Mouse (Mus musculus) layer of hippocampus, adult 6 months (tissue): ENCODE measurements around the gene Usp9y. TPM values are rescaled to one million over a fixed set of nuclear protein-coding genes. Genes with fewer than 3 reads are reported as not detected.

ENCODE experiments used
- long read RNA-seq, 2 experiments: library from polyadenylated mRNA; unstranded; transcript quantifications; one replicate each; pipeline ENCODE4 v2.0.0; 2019 to 2020
- polyA plus RNA-seq: library from polyadenylated mRNA; unstranded; fragments of <200 nt; fragmentation: Nextera tagmentation; gene quantifications from 2 replicates; pipeline ENCODE4 v1.2.3, GENCODE M21; 2021

Usp9y gene
- not detected in 2 replicates for polyA plus RNA-seq
- long read RNA-seq, experiment 1 = 0 reads
- long read RNA-seq, experiment 2 = 0 reads

DNA sequence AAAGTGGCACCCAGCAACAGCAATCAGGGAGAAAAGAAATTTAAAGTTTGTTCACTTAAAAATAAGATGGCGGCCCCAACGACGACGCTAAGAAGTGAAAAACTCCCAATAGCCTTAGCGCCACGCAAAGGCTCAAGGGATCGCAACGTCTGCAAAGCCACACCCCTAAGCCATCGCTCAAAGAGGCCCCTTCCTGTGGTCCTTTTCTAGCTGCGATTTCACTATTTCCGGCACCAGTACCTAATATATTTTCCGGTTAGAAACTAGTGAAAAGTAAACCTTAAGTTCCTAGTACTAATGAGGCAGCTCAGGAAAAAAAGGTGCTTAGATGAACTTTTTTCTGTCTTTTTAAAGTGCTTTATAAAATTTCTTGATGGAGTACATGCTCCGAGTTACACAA is at the start of gene Usp9y:
Usp9y (minus strand) TSS at position 101 of the 400 bp plus-strand sequence.

DNA sequence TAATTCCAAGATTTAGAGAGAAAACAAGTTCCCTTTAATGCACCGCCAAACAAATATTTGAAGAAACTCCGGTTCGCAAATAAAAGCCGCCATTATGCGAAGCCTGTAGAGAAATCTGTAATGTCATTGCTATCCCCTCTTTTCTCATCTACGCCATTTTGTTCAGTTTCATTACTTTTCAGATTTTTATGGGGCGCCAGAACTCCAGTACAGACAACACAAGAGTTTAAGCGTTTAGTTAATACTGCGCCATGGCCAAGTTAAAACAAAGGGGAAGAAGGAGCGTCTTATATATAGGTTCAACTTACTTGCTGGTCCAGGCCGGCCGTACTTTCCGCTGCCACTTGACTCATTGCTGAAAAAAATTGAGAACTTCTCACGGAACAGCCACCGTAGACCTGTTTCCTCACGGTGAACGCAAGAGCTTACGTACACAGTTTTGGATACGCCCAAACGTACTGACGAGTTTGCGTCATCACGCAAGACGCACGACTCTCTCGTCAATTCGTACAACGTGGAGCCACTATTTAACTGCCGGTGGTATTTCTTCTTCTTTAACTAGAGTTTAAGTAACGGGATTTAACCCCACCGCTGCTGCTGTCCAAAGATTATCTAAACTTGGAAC is 173.3 kb downstream of the Usp9y start, which contains the start of gene Ddx3y:
Ddx3y (minus strand) TSS at position 459 of the 625 bp plus-strand sequence.

Other genes starting within 250 kb of the Usp9y start
- not detected in 2 replicates for gene Uty, start 214.0 kb downstream of the Usp9y start, polyA plus RNA-seq
- gene Ddx3y, start 173.2 kb downstream of the Usp9y start, polyA plus RNA-seq = not detected in 2 replicates